9 mouse cellular contexts compared by ENCODE assay signal in the genomic region with DNA sequence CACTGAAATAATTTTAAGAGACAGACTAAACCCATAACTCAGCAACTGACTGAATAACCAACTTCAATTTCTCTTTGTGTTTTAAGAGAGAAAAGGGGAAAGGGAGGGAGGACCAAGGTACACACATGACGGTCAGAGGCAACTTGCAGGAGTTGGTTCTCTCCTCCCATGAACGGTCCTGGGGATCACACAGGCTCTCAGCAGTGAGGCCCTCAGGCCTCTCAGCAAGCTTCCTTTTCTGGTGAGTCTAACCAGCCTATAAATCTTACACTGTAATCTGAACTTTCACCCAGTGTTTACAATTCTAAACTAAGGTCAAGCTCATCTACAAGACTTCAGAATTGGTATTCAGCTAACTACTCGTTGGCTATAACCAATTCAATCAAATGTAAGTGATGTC. TPM values are rescaled to one million over a fixed set of nuclear protein-coding genes. Genes with fewer than 3 reads are reported as not detected.
DNase-seq lines count a peak whose midpoint lies in the region; ATAC-seq and TF ChIP-seq lines count a peak whose summit lies in the region.
"Had no signal": no experiment of that assay in that cellular context is flagged by ENCODE, and none has a peak within 500 bp of the region (broad histone marks: within the 10 kb centered on the region; RNA-seq: fewer than 3 reads in every experiment).

No protein-coding gene starts in this region.

- no peak for TF ChIP-seq CTCF in kidney, postnatal 0 days (IDR thresholded peaks at IDR 0.05; ENCODE audit: low read depth)

- H3K9ac ChIP-seq in embryonic facial prominence, embryonic 12.5 days: no peak overlapping the region
- H3K9ac ChIP-seq in kidney, postnatal 0 days (ENCODE audit: low read depth, low read length): no peak overlapping the region
- 0 out of 2 replicates have a peak overlapping the region, but pooled peaks have one; percentile 13 for H3K9ac ChIP-seq in hindbrain, embryonic 15.5 days
- H3K9ac ChIP-seq in midbrain, embryonic 16.5 days (ENCODE audit: low read depth, low read length): no peak overlapping the region

- peaks cover 15% of the 10 kb centered on the region for H3K36me3 ChIP-seq in embryonic facial prominence, embryonic 12.5 days
- peaks cover 22% of the 10 kb centered on the region for H3K36me3 ChIP-seq in embryonic facial prominence, embryonic 10.5 days (replicated peaks)
- H3K36me3 ChIP-seq in kidney, postnatal 0 days (ENCODE audit: insufficient read depth, low read length): peaks cover 8% of the 10 kb centered on the region; the same call in 1 of the 2 replicates
- H3K36me3 ChIP-seq in hindbrain, embryonic 15.5 days: peaks cover 2% of the 10 kb centered on the region; the same call in 1 of the 2 replicates
- H3K36me3 ChIP-seq in midbrain, embryonic 16.5 days (ENCODE audit: control insufficient read depth, insufficient read depth, low read length): peaks cover 7% of the 10 kb centered on the region

- H3K4me2 ChIP-seq in embryonic facial prominence, embryonic 12.5 days (replicated peaks): peak overlapping the region; percentile 69; the same call in 1 of the 2 replicates
- H3K4me2 ChIP-seq in kidney, postnatal 0 days (ENCODE audit: low read length): peak overlapping the region; percentile 21; the same call in 1 of the 2 replicates
- peak overlapping the region; percentile 68; the same call in 1 of the 2 replicates for H3K4me2 ChIP-seq in hindbrain, embryonic 15.5 days
- H3K4me2 ChIP-seq in midbrain, embryonic 16.5 days (ENCODE audit: low read length): peak overlapping the region; percentile 4; the same call in 1 of the 2 replicates

- no peak overlapping the region for H3K4me3 ChIP-seq in embryonic facial prominence, embryonic 12.5 days
- H3K4me3 ChIP-seq in embryonic facial prominence, embryonic 10.5 days: no peak overlapping the region; the same call in 1 of the 2 replicates
- H3K4me3 ChIP-seq in kidney, postnatal 0 days (replicated peaks; ENCODE audit: low read depth, low read length): no peak overlapping the region
- H3K4me3 ChIP-seq in hindbrain, embryonic 15.5 days: 0 out of 2 replicates have a peak overlapping the region, but pooled peaks have one; percentile 5
- peak overlapping the region; percentile 4; the same call in 1 of the 2 replicates for H3K4me3 ChIP-seq in midbrain, embryonic 16.5 days (ENCODE audit: low read depth, low read length)

- WGBS in embryonic facial prominence, embryonic 12.5 days: 59% methylated on average over 3 of the region's 3 CpGs
- 79% methylated on average over 3 of the region's 3 CpGs for WGBS in embryonic facial prominence, embryonic 10.5 days
- WGBS in kidney, postnatal 0 days: 31% methylated on average over 3 of the region's 3 CpGs
- WGBS in hindbrain, embryonic 15.5 days: 74% methylated on average over 3 of the region's 3 CpGs
- WGBS in midbrain, embryonic 16.5 days: 82% methylated on average over 3 of the region's 3 CpGs

- no peaks in the 10 kb centered on the region for H3K9me3 ChIP-seq in embryonic facial prominence, embryonic 12.5 days
- H3K9me3 ChIP-seq in embryonic facial prominence, embryonic 10.5 days: peaks cover 4% of the 10 kb centered on the region; the same call in 1 of the 2 replicates
- H3K9me3 ChIP-seq in kidney, postnatal 0 days (replicated peaks; ENCODE audit: low read length): no peaks in the 10 kb centered on the region
- H3K9me3 ChIP-seq in hindbrain, embryonic 15.5 days: no peaks in the 10 kb centered on the region
- no peaks in the 10 kb centered on the region for H3K9me3 ChIP-seq in midbrain, embryonic 16.5 days (replicated peaks; ENCODE audit: control insufficient read depth, low read length, poor library complexity, severe bottlenecking)

- DNase-seq in embryonic facial prominence, embryonic 10.5 days (ENCODE audit: low spot score): no peak
- DNase-seq in kidney, postnatal 0 days (ENCODE audit: low spot score): peak; percentile 40
- DNase-seq in kidney, adult 11 months: no peak
- DNase-seq in adrenal gland, postnatal 10 days: no peak
- no peak for DNase-seq in frontal cortex, postnatal 25 days (ENCODE audit: low spot score in 2 of 2)
- DNase-seq: right cerebral cortex, postnatal 25 days had no signal

- peaks cover 17% of the 10 kb centered on the region for H3K4me1 ChIP-seq in embryonic facial prominence, embryonic 12.5 days
- H3K4me1 ChIP-seq in embryonic facial prominence, embryonic 10.5 days: peaks cover 19% of the 10 kb centered on the region
- peaks cover 10% of the 10 kb centered on the region; the same call in 1 of the 2 replicates for H3K4me1 ChIP-seq in kidney, postnatal 0 days (replicated peaks; ENCODE audit: insufficient read depth, low read length)
- H3K4me1 ChIP-seq in hindbrain, embryonic 15.5 days (replicated peaks): peaks cover 20% of the 10 kb centered on the region
- peaks cover 20% of the 10 kb centered on the region for H3K4me1 ChIP-seq in midbrain, embryonic 16.5 days (ENCODE audit: control insufficient read depth, insufficient read depth, low read length)

- no peak overlapping the region for H3K27ac ChIP-seq in embryonic facial prominence, embryonic 12.5 days
- no peak overlapping the region for H3K27ac ChIP-seq in embryonic facial prominence, embryonic 10.5 days (replicated peaks)
- no peak overlapping the region for H3K27ac ChIP-seq in kidney, postnatal 0 days
- H3K27ac ChIP-seq in hindbrain, embryonic 15.5 days (replicated peaks): no peak overlapping the region; the same call in 1 of the 2 replicates
- H3K27ac ChIP-seq in midbrain, embryonic 16.5 days (ENCODE audit: low read length): no peak overlapping the region

- no peaks in the 10 kb centered on the region for H3K27me3 ChIP-seq in embryonic facial prominence, embryonic 12.5 days
- no peaks in the 10 kb centered on the region for H3K27me3 ChIP-seq in embryonic facial prominence, embryonic 10.5 days (replicated peaks; ENCODE audit: low read depth, poor library complexity, severe bottlenecking)
- H3K27me3 ChIP-seq in kidney, postnatal 0 days (ENCODE audit: insufficient read depth, low read length): no peaks in the 10 kb centered on the region
- H3K27me3 ChIP-seq in hindbrain, embryonic 15.5 days: no peaks in the 10 kb centered on the region
- no peaks in the 10 kb centered on the region for H3K27me3 ChIP-seq in midbrain, embryonic 16.5 days (ENCODE audit: control insufficient read depth, insufficient read depth, low read depth, low read length)

- no peak for ATAC-seq in embryonic facial prominence, embryonic 12.5 days (ENCODE audit: insufficient number of reproducible peaks, insufficient read depth, low FRiP score, low TSS enrichment)
- no peak for ATAC-seq in kidney, postnatal 0 days (replicated peaks; ENCODE audit: low FRiP score, low read depth)
- no peak for ATAC-seq in hindbrain, embryonic 15.5 days (ENCODE audit: low FRiP score, low read depth)
- ATAC-seq in midbrain, embryonic 16.5 days: no peak

RNA-seq across cellular contexts. Expression of gene Gpcpd1, which starts 12.3 kb away (rescaled TPM):
- polyA plus RNA-seq in embryonic facial prominence, embryonic 12.5 days (2016; fragmentation: Nextera tagmentation; extraction: Ambion mirVana): 59.8 and 61.8 TPM in 2 replicates
- polyA plus RNA-seq in embryonic facial prominence, embryonic 10.5 days (2016; fragmentation: Nextera tagmentation; extraction: Ambion mirVana): 28.6 and 33.3 TPM in 2 replicates
- polyA plus RNA-seq in kidney, postnatal 0 days (2015; fragmentation: Nextera tagmentation; extraction: Ambion mirVana): 34.3 and 35.3 TPM in 2 replicates
- polyA plus RNA-seq in hindbrain, embryonic 15.5 days (2015; fragmentation: Nextera tagmentation; extraction: Ambion mirVana): 72.7 and 76.3 TPM in 2 replicates
- polyA plus RNA-seq in midbrain, embryonic 16.5 days (2015; fragmentation: Nextera tagmentation; extraction: Ambion mirVana): 77.5 and 86.7 TPM in 2 replicates
- total RNA-seq in adrenal gland, postnatal 10 days (2021): 10 to 100 TPM; 32.5 to 46.9 TPM

Comparison
In these comparisons a context has a peak if more than half of its experiments do, and no peak if none do; other contexts are left out.
1. H3K4me2 ChIP-seq: peak in every context shown above with its lines; median percentile 69 in embryonic facial prominence, embryonic 12.5 days; 68 in hindbrain, embryonic 15.5 days; 21 in kidney, postnatal 0 days; 4 in midbrain, embryonic 16.5 days.
2. H3K4me3 ChIP-seq: peak in hindbrain, embryonic 15.5 days (single experiment) and midbrain, embryonic 16.5 days (single experiment); none in embryonic facial prominence, embryonic 12.5 days (single experiment), embryonic facial prominence, embryonic 10.5 days (single experiment) and kidney, postnatal 0 days (single experiment).